Mouse (Mus musculus) liver, embryonic 16.5 days (tissue): ENCODE results near the gene Theg. TPM values are rescaled to one million over a fixed set of nuclear protein-coding genes. Genes with fewer than 3 reads are reported as not detected.
A peak's percentile ranks its signal among the peaks of the same experiment; 100 is the strongest.

Source experiments
- ATAC-seq: fragments of 200-750 bp; cut with Nextera tagmentation; 2 replicates; pipeline ENCODE4 v1.8.0; 2017; ENCODE audit warnings: low read depth, mild to moderate bottlenecking, moderate number of reproducible peaks, moderate library complexity
- H3K27ac ChIP-seq: fragments of 300-500 bp; sonication (generic); 2 replicates; pipeline ENCODE4 v1.5.1; 2014; ENCODE audit warnings: mild to moderate bottlenecking, low read length
- H3K27me3 ChIP-seq: fragments of 300-500 bp; sonication (generic); 2 replicates; pipeline ENCODE4 v1.6.1; 2014; ENCODE audit warnings: low read depth, low read length, mixed read lengths; ENCODE audit not compliant: control insufficient read depth, insufficient read depth
- H3K36me3 ChIP-seq: fragments of 300-500 bp; sonication (generic); 2 replicates; pipeline ENCODE4 v1.6.1; 2014; ENCODE audit warnings: mild to moderate bottlenecking; ENCODE audit not compliant: control insufficient read depth, insufficient read depth
- H3K4me1 ChIP-seq: fragments of 300-500 bp; sonication (generic); 2 replicates; pipeline ENCODE4 v1.6.1; 2014; ENCODE audit warnings: low read depth, low read length, mixed read lengths; ENCODE audit not compliant: control insufficient read depth
- H3K4me2 ChIP-seq: fragments of 300-500 bp; sonication (generic); 2 replicates; pipeline ENCODE4 v1.6.1; 2014; ENCODE audit warnings: low read depth, low read length, mixed read lengths
- H3K4me3 ChIP-seq: fragments of 300-500 bp; sonication (generic); 2 replicates; pipeline ENCODE4 v1.5.1; 2014; ENCODE audit warnings: low read depth, mild to moderate bottlenecking, low read length
- H3K9ac ChIP-seq: fragments of 300-500 bp; sonication (generic); 2 replicates; pipeline ENCODE4 v1.6.1; 2014; ENCODE audit warnings: low read depth, low read length
- H3K9me3 ChIP-seq: fragments of 300-500 bp; sonication (generic); replicated peaks from 2 replicates; pipeline ENCODE4 v1.6.1; 2016; ENCODE audit warnings: low read length; ENCODE audit not compliant: control insufficient read depth
- WGBS: fragments of 180-500 bp; shearing (Covaris S2); extraction: QIAGEN DNeasy Blood & Tissue Kit; methylation state at CpG from one replicate; pipeline ENCODE4 v1.1.7; 2014; ENCODE audit not compliant: insufficient replicate concordance; 5-methylcytosine and 5-hydroxymethylcytosine counted together
- polyA plus RNA-seq: library from polyadenylated mRNA; unstranded; fragments of >200 nt; fragmentation: Nextera tagmentation; extraction: Ambion mirVana; gene quantifications from 2 replicates; pipeline ENCODE4 v1.2.1, GENCODE M21; 2015

Theg gene
- polyA plus RNA-seq, 1 experiment from 2014 or later = not detected

GRCm38 (mm10) chr10:79538323-79538722 lies 48.8 kb downstream of the Theg start:
- Histone ChIP-seq H3K9ac (no peak overlapping the region), H3K4me2 (no peak overlapping the region), H3K4me3 (no peak overlapping the region), H3K36me3 (peaks cover 12% of the 10 kb centered on the region), H3K4me1 (peaks cover 8% of the 10 kb centered on the region), H3K27ac (no peak overlapping the region), H3K27me3 (0 out of 2 replicates have a peak, but pooled peaks cover 2% of the 10 kb centered on the region), H3K9me3 (no peaks in the 10 kb centered on the region)
- no peak for ATAC-seq
- 65% methylated on average over 3 of the region's 3 CpGs for WGBS

GRCm38 (mm10) chr10:79537781-79538180 lies 49.4 kb downstream of the Theg start:
- H3K9me3 ChIP-seq = no peaks in the 10 kb centered on the region
- WGBS = 66% methylated on average over 2 of the region's 2 CpGs
- no peak overlapping the region for H3K27ac ChIP-seq
- no peak overlapping the region for H3K4me2 ChIP-seq
- H3K27me3 ChIP-seq = 0 out of 2 replicates have a peak, but pooled peaks cover 2% of the 10 kb centered on the region
- H3K36me3 ChIP-seq = peaks cover 12% of the 10 kb centered on the region
- H3K9ac ChIP-seq = no peak overlapping the region
- no peak overlapping the region for H3K4me3 ChIP-seq
- ATAC-seq = no peak
- H3K4me1 ChIP-seq = peaks cover 9% of the 10 kb centered on the region

- Histone ChIP-seq H3K27me3 (0 out of 2 replicates have a peak, but pooled peaks cover 2% of the 10 kb centered on the region), H3K9ac (no peak overlapping the region), H3K27ac (no peak overlapping the region), H3K4me2 (no peak overlapping the region), H3K4me3 (no peak overlapping the region), H3K36me3 (peaks cover 12% of the 10 kb centered on the region), H3K4me1 (peaks cover 9% of the 10 kb centered on the region), H3K9me3 (no peaks in the 10 kb centered on the region)
- WGBS = 77% methylated on average over 7 of the region's 7 CpGs
- ATAC-seq = no peak
Measured at GRCm38 (mm10) chr10:79537271-79537670, 49.9 kb downstream of the Theg start.

- H3K4me1 ChIP-seq = peaks cover 9% of the 10 kb centered on the region
- no peak overlapping the region for H3K9ac ChIP-seq
- ATAC-seq = no peak
- 0 out of 2 replicates have a peak, but pooled peaks cover 2% of the 10 kb centered on the region for H3K27me3 ChIP-seq
- H3K36me3 ChIP-seq = peaks cover 7% of the 10 kb centered on the region
- WGBS = 60% methylated on average over 12 of the region's 12 CpGs
- no peak overlapping the region for H3K4me2 ChIP-seq
- no peak overlapping the region for H3K27ac ChIP-seq
- no peak overlapping the region for H3K4me3 ChIP-seq
- H3K9me3 ChIP-seq = no peaks in the 10 kb centered on the region
Measured at GRCm38 (mm10) chr10:79536461-79537080, 50.6 kb downstream of the Theg start.

- WGBS = 29% methylated on average over 1 of the region's 1 CpGs
- H3K36me3 ChIP-seq = peaks cover 4% of the 10 kb centered on the region
- no peak overlapping the region for H3K27ac ChIP-seq
- no peaks in the 10 kb centered on the region for H3K9me3 ChIP-seq
- H3K9ac ChIP-seq = no peak overlapping the region
- ATAC-seq = no peak
- peaks cover 9% of the 10 kb centered on the region for H3K4me1 ChIP-seq
- H3K4me3 ChIP-seq = no peak overlapping the region
- no peak overlapping the region for H3K4me2 ChIP-seq
- H3K27me3 ChIP-seq = 0 out of 2 replicates have a peak, but pooled peaks cover 2% of the 10 kb centered on the region
Measured at GRCm38 (mm10) chr10:79535431-79535830, 51.7 kb downstream of the Theg start.

- Histone ChIP-seq H3K27ac (no peak overlapping the region), H3K27me3 (0 out of 2 replicates have a peak, but pooled peaks cover 2% of the 10 kb centered on the region), H3K9me3 (no peaks in the 10 kb centered on the region), H3K36me3 (no peaks in the 10 kb centered on the region), H3K4me2 (no peak overlapping the region), H3K4me3 (no peak overlapping the region), H3K4me1 (peaks cover 9% of the 10 kb centered on the region), H3K9ac (no peak overlapping the region)
- WGBS = 76% methylated on average over 2 of the region's 2 CpGs
- no peak for ATAC-seq
Measured at GRCm38 (mm10) chr10:79534426-79534825, 52.7 kb downstream of the Theg start.

- H3K4me2 ChIP-seq = peak within 1 kb of the TSS; percentile 69
- H3K27me3 ChIP-seq = 0 out of 2 replicates have a peak, but pooled peaks cover 2% of the 10 kb centered on the region
- peak; percentile 88 for ATAC-seq
- peak within 1 kb of the TSS; percentile 73; the same call in 1 of the 2 replicates for H3K27ac ChIP-seq
- WGBS = under 1% methylated on average over 52 of the region's 52 CpGs
- H3K36me3 ChIP-seq = no peaks in the 10 kb centered on the region
- peaks cover 9% of the 10 kb centered on the region for H3K4me1 ChIP-seq
- H3K9ac ChIP-seq = peak within 1 kb of the TSS; percentile 60
- no peaks in the 10 kb centered on the region for H3K9me3 ChIP-seq
- H3K4me3 ChIP-seq = peak within 1 kb of the TSS; percentile 61
Measured at GRCm38 (mm10) chr10:79533126-79533911, 53.8 kb downstream of the Theg start, which contains the start of gene Plpp2. Gene Plpp2, minus strand, starts transcription at chr10:79533796.

- ATAC-seq = no peak
- peaks cover 9% of the 10 kb centered on the region for H3K4me1 ChIP-seq
- H3K27ac ChIP-seq = no peak overlapping the region
- peak overlapping the region; percentile 69 for H3K4me2 ChIP-seq
- H3K9me3 ChIP-seq = no peaks in the 10 kb centered on the region
- H3K4me3 ChIP-seq = peak overlapping the region; percentile 61
- H3K9ac ChIP-seq = 0 out of 2 replicates have a peak overlapping the region, but pooled peaks have one; percentile 1
- H3K27me3 ChIP-seq = 0 out of 2 replicates have a peak, but pooled peaks cover 2% of the 10 kb centered on the region
- no peaks in the 10 kb centered on the region for H3K36me3 ChIP-seq
- 39% methylated on average over 3 of the region's 3 CpGs for WGBS
Measured at GRCm38 (mm10) chr10:79532678-79533077, 54.5 kb downstream of the Theg start.

- Histone ChIP-seq H3K9me3 (no peaks in the 10 kb centered on the region), H3K36me3 (no peaks in the 10 kb centered on the region), H3K27me3 (0 out of 2 replicates have a peak, but pooled peaks cover 2% of the 10 kb centered on the region), H3K9ac (no peak overlapping the region), H3K4me3 (no peak overlapping the region), H3K4me2 (no peak overlapping the region), H3K4me1 (peaks cover 9% of the 10 kb centered on the region), H3K27ac (no peak overlapping the region)
- no peak for ATAC-seq
- 62% methylated on average over 3 of the region's 3 CpGs for WGBS
Measured at GRCm38 (mm10) chr10:79531593-79531992, 55.5 kb downstream of the Theg start.
